Mouse (Mus musculus): ENCODE measurements around the gene Zc3hav1l. TPM values are rescaled to one million over a fixed set of nuclear protein-coding genes. Genes with fewer than 3 reads are reported as not detected.

Gene Zc3hav1l
- 17.0 and 17.5 TPM in 2 replicates for polyA plus RNA-seq (2016; fragmentation: Nextera tagmentation; extraction: Ambion mirVana)

DNA sequence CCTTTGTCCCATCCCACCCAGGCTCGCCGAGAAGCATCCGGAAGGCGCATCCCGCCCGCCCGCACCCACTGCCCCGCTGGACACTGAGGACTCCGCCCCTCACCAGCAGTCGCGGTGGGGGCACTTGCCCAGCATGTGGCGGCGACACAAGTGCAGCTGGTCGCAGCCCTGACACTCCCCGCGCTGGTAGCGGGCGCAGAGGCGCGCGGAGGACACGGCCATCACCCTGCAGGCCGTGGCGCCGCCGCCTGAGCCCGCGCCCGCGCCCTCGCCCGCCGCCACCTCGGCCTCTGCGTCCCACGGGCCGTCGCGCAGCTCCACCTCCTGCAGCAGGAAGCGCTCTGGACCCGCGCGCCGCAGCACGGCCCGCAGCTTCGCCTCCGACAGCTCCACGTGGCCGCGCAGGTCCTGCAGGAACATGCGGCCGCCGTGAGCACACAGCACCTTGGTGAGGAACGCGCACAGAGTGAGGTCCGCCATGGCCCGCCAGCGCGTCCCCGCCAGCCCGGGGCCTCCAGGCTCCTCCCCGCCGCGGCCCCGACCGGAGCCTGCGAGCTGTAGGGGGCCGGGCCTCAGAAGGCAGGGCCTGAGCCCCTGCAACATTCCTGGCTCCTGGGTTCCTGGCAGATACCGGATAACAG is at the start of gene Zc3hav1l:
TSS of gene Zc3hav1l (minus strand) at position 499 of the 641 bp plus-strand sequence.
- H3K4me1 ChIP-seq = peaks cover 23% of the 10 kb centered on the region
- no peaks in the 10 kb centered on the region for H3K27me3 ChIP-seq (replicated peaks; ENCODE audit: low read depth, poor library complexity, severe bottlenecking)
- H3K36me3 ChIP-seq (replicated peaks) = peaks cover 39% of the 10 kb centered on the region
- H3K9me3 ChIP-seq = 0 out of 2 replicates have a peak, but pooled peaks cover 3% of the 10 kb centered on the region
- H3K4me3 ChIP-seq = peak within 1 kb of the TSS; percentile 82
- peak within 1 kb of the TSS; percentile 99 for H3K27ac ChIP-seq (replicated peaks)
- DNase-seq (ENCODE audit: low spot score) = peak; percentile 92
- WGBS = under 1% methylated on average over 70 of the region's 70 CpGs

DNA sequence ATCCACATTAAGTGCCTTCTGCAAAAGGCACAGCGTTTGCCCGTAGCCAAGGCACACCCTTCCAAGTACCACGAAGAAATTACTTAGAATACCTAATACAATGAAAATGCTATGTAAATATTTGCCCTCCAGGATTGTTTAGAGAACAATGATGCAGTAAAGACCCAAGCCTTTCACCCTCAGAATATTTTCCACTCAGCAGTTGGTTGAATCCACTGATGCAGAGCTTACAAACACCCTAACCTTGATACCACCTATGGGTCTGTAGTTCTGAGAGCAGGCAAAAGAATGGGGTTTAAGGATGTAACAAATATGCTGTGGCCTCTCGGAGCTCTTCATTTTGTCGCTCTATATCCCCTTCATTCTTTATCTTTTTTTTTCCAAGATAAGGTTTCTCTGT is 48.8 kb upstream of the Zc3hav1l start:
- 86% methylated on average over 5 of the region's 5 CpGs for WGBS
- peaks cover 35% of the 10 kb centered on the region for H3K27me3 ChIP-seq (replicated peaks; ENCODE audit: low read depth, poor library complexity, severe bottlenecking)
- H3K27ac ChIP-seq (replicated peaks) = no peak overlapping the region
- no peaks in the 10 kb centered on the region for H3K4me1 ChIP-seq
- no peak for DNase-seq (ENCODE audit: low spot score)
- H3K36me3 ChIP-seq (replicated peaks) = no peaks in the 10 kb centered on the region
- H3K9me3 ChIP-seq = no peaks in the 10 kb centered on the region
- H3K4me3 ChIP-seq = no peak overlapping the region

GRCm38 (mm10) chr6:38345796-38346195 is 46.7 kb upstream of the Zc3hav1l start:
- H3K4me3 ChIP-seq = no peak overlapping the region
- 55% methylated on average over 7 of the region's 7 CpGs for WGBS
- H3K27me3 ChIP-seq (replicated peaks; ENCODE audit: low read depth, poor library complexity, severe bottlenecking) = peaks cover 14% of the 10 kb centered on the region
- DNase-seq (ENCODE audit: low spot score) = no peak
- no peaks in the 10 kb centered on the region for H3K4me1 ChIP-seq
- H3K27ac ChIP-seq (replicated peaks) = no peak overlapping the region
- H3K9me3 ChIP-seq = no peaks in the 10 kb centered on the region
- no peaks in the 10 kb centered on the region for H3K36me3 ChIP-seq (replicated peaks)

GRCm38 (mm10) chr6:38344006-38344670 is 45.1 kb upstream of the Zc3hav1l start:
- Histone ChIP-seq H3K27ac (replicated peaks) (no peak overlapping the region), H3K36me3 (replicated peaks) (no peaks in the 10 kb centered on the region), H3K9me3 (no peaks in the 10 kb centered on the region), H3K4me1 (no peaks in the 10 kb centered on the region), H3K27me3 (replicated peaks; ENCODE audit: low read depth, poor library complexity, severe bottlenecking) (no peaks in the 10 kb centered on the region), H3K4me3 (no peak overlapping the region)
- WGBS = 84% methylated on average over 7 of the region's 7 CpGs
- DNase-seq (ENCODE audit: low spot score) = no peak

GRCm38 (mm10) chr6:38343581-38343980 is 44.5 kb upstream of the Zc3hav1l start:
- no peak overlapping the region for H3K27ac ChIP-seq (replicated peaks)
- H3K9me3 ChIP-seq = no peaks in the 10 kb centered on the region
- H3K27me3 ChIP-seq (replicated peaks; ENCODE audit: low read depth, poor library complexity, severe bottlenecking) = no peaks in the 10 kb centered on the region
- 52% methylated on average over 3 of the region's 3 CpGs for WGBS
- H3K4me1 ChIP-seq = no peaks in the 10 kb centered on the region
- DNase-seq (ENCODE audit: low spot score) = no peak
- H3K36me3 ChIP-seq (replicated peaks) = no peaks in the 10 kb centered on the region
- H3K4me3 ChIP-seq = no peak overlapping the region

- no peaks in the 10 kb centered on the region for H3K27me3 ChIP-seq (replicated peaks; ENCODE audit: low read depth, poor library complexity, severe bottlenecking)
- H3K4me3 ChIP-seq = no peak overlapping the region
- H3K36me3 ChIP-seq (replicated peaks) = no peaks in the 10 kb centered on the region
- no peaks in the 10 kb centered on the region for H3K4me1 ChIP-seq
- H3K27ac ChIP-seq (replicated peaks) = no peak overlapping the region
- WGBS = 85% methylated on average over 8 of the region's 8 CpGs
- no peak for DNase-seq (ENCODE audit: low spot score)
- no peaks in the 10 kb centered on the region for H3K9me3 ChIP-seq
Observed at GRCm38 (mm10) chr6:38342666-38342992, 43.6 kb upstream of the Zc3hav1l start.

GRCm38 (mm10) chr6:38341751-38342665 is 42.9 kb upstream of the Zc3hav1l start:
- Histone ChIP-seq H3K27me3 (replicated peaks; ENCODE audit: low read depth, poor library complexity, severe bottlenecking) (no peaks in the 10 kb centered on the region), H3K36me3 (replicated peaks) (no peaks in the 10 kb centered on the region), H3K4me1 (no peaks in the 10 kb centered on the region), H3K27ac (replicated peaks) (no peak overlapping the region), H3K9me3 (no peaks in the 10 kb centered on the region), H3K4me3 (no peak overlapping the region)
- DNase-seq (ENCODE audit: low spot score) = no peak
- WGBS = 69% methylated on average over 11 of the region's 11 CpGs

DNA sequence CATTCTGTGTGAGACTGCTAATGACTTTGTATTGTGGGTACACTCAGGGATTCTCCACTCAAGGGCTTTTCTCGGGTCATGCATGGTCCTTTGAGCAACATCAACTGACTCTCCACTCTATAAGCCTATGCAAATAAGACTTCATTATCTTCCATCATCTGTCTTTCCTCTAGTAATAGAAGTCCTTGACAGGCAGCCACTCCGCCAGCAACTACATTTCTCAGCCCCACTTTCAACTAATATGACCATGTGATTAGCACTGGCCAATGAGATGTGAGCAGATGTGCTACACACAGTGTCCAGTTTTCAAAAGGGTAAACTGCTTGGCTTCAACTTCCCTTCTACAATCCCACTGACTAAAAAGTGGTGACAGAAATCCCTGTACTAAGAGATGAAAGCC is 40.0 kb upstream of the Zc3hav1l start:
- H3K27ac ChIP-seq (replicated peaks) = no peak overlapping the region
- no peaks in the 10 kb centered on the region for H3K4me1 ChIP-seq
- H3K4me3 ChIP-seq = no peak overlapping the region
- 82% methylated on average over 2 of the region's 2 CpGs for WGBS
- no peaks in the 10 kb centered on the region for H3K9me3 ChIP-seq
- DNase-seq (ENCODE audit: low spot score) = no peak
- no peaks in the 10 kb centered on the region for H3K36me3 ChIP-seq (replicated peaks)
- no peaks in the 10 kb centered on the region for H3K27me3 ChIP-seq (replicated peaks; ENCODE audit: low read depth, poor library complexity, severe bottlenecking)

GRCm38 (mm10) chr6:38337951-38338350 is 38.9 kb upstream of the Zc3hav1l start:
- Histone ChIP-seq H3K36me3 (replicated peaks) (no peaks in the 10 kb centered on the region), H3K4me3 (no peak overlapping the region), H3K27ac (replicated peaks) (no peak overlapping the region), H3K4me1 (no peaks in the 10 kb centered on the region), H3K9me3 (no peaks in the 10 kb centered on the region), H3K27me3 (replicated peaks; ENCODE audit: low read depth, poor library complexity, severe bottlenecking) (no peaks in the 10 kb centered on the region)
- WGBS = 82% methylated on average over 6 of the region's 6 CpGs
- no peak for DNase-seq (ENCODE audit: low spot score)

DNA sequence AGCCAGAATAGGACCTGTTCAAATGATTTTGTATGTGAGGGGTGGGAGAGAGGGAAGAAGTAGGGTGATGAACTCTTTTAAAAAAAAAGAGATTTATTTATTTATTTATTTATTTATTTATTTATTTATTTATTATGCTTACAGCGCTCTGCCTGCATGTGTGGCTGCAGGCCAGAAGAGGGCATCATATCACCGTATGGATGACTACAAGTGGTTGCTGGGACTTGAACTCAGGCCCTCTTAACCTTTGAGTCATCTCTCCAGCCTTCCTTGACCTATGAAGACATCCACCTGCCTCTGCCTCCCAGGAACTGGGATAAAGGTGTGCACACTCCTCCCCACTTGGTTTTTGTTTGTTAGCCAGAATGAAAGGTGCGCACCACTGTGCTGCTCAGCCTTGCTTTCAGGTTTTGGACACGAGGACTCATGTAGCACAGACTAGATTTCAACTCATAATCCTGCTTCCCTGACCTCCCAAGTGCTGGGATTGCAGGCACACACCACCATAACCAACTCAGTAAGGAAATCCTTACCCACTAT is 38.2 kb upstream of the Zc3hav1l start:
- Histone ChIP-seq H3K27ac (replicated peaks) (no peak overlapping the region), H3K36me3 (replicated peaks) (no peaks in the 10 kb centered on the region)
- 92% methylated on average over 4 of the region's 4 CpGs for WGBS

GRCm38 (mm10) chr6:38335264-38335663 is 36.2 kb upstream of the Zc3hav1l start:
- DNase-seq (ENCODE audit: low spot score) = no peak
- Histone ChIP-seq H3K9me3 (no peaks in the 10 kb centered on the region), H3K4me3 (no peak overlapping the region), H3K27ac (replicated peaks) (no peak overlapping the region), H3K36me3 (replicated peaks) (no peaks in the 10 kb centered on the region), H3K4me1 (no peaks in the 10 kb centered on the region), H3K27me3 (replicated peaks; ENCODE audit: low read depth, poor library complexity, severe bottlenecking) (no peaks in the 10 kb centered on the region)
- 92% methylated on average over 6 of the region's 6 CpGs for WGBS

More for the DNA sequence above, 38.2 kb upstream of the Zc3hav1l start:
- Histone ChIP-seq H3K9me3 (no peaks in the 10 kb centered on the region), H3K4me3 (no peak overlapping the region), H3K4me1 (no peaks in the 10 kb centered on the region), H3K27me3 (replicated peaks; ENCODE audit: low read depth, poor library complexity, severe bottlenecking) (no peaks in the 10 kb centered on the region)
- no peak for DNase-seq (ENCODE audit: low spot score)

DNA sequence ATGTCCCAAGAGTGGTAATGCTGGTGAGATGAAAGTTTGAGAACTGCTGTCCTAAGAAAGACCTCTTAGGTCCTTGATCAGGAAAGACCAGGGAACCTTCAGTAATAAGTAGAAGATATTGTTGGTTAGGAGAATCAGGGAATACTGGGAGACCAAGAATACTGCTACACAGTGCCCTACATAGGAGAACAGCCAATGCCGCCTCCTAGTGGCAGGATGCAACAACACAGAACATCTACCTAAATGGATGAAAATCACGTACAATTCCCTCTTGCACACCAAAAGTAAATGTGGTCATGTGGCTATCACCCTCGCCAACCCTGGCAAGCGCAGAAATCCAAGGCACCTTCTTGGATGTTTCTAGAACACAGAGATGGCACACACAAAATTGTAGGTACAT is 27.5 kb upstream of the Zc3hav1l start:
- H3K27ac ChIP-seq (replicated peaks) = no peak overlapping the region
- WGBS = 27% methylated on average over 4 of the region's 4 CpGs
- DNase-seq (ENCODE audit: low spot score) = peak; percentile 73
- H3K27me3 ChIP-seq (replicated peaks; ENCODE audit: low read depth, poor library complexity, severe bottlenecking) = no peaks in the 10 kb centered on the region
- H3K4me1 ChIP-seq = no peaks in the 10 kb centered on the region
- H3K36me3 ChIP-seq (replicated peaks) = no peaks in the 10 kb centered on the region
- H3K4me3 ChIP-seq = no peak overlapping the region
- H3K9me3 ChIP-seq = no peaks in the 10 kb centered on the region
